Mouse (Mus musculus): ENCODE data around the gene Kcnj15. TPM values are rescaled to one million over a fixed set of nuclear protein-coding genes. Genes with fewer than 3 reads are reported as not detected.

Gene Kcnj15
- total and polyA plus RNA-seq, 3 experiments: 0.22 TPM; not detected in 2

GRCm38 (mm10) chr16:95231768-95232167, 25.6 kb upstream of the Kcnj15 start:
- TF ChIP-seq GATA2 (IDR thresholded peaks at IDR 0.05; ENCODE audit: borderline replicate concordance, low read depth, low read length) (no peak), POLR2AphosphoS5 (IDR thresholded peaks at IDR 0.05; ENCODE audit: insufficient replicate concordance, low read depth, low read length) (no peak), CTCF (IDR thresholded peaks at IDR 0.05; ENCODE audit: low read depth, low read length) (no peak), GATA1 (IDR thresholded peaks at IDR 0.05; ENCODE audit: borderline replicate concordance, low read length) (no peak), TAL1 (conservative IDR thresholded peaks at IDR 0.05; ENCODE audit: low read depth, low read length) (no peak)
- no peaks in the 10 kb centered on the region for H3K4me1 ChIP-seq (ENCODE audit: insufficient read depth, low read depth, low read length)
- peaks cover 5% of the 10 kb centered on the region; the same call in 1 of the 2 replicates for H3K27me3 ChIP-seq (ENCODE audit: insufficient read depth, low read length)
- no peaks in the 10 kb centered on the region for H3K9me3 ChIP-seq (replicated peaks)
- no peak for ATAC-seq (ENCODE audit: extremely low read depth, insufficient number of reproducible peaks, low FRiP score, poor library complexity, severe bottlenecking)
- H3K4me3 ChIP-seq (ENCODE audit: low read depth, low read length): no peak overlapping the region
- DNase-seq (ENCODE audit: low spot score): no peak
- H3K36me3 ChIP-seq (replicated peaks): no peaks in the 10 kb centered on the region

- no peak for TF ChIP-seq CTCF (IDR thresholded peaks at IDR 0.05; ENCODE audit: low read depth, low read length)
- TF ChIP-seq POLR2AphosphoS5 (IDR thresholded peaks at IDR 0.05; ENCODE audit: insufficient replicate concordance, low read depth, low read length): no peak
- TF ChIP-seq GATA2 (IDR thresholded peaks at IDR 0.05; ENCODE audit: borderline replicate concordance, low read depth, low read length): no peak
- ATAC-seq (ENCODE audit: extremely low read depth, insufficient number of reproducible peaks, low FRiP score, poor library complexity, severe bottlenecking) (no peak), DNase-seq (ENCODE audit: low spot score) (no peak)
- H3K9me3 ChIP-seq (replicated peaks): no peaks in the 10 kb centered on the region
- no peaks in the 10 kb centered on the region for H3K4me1 ChIP-seq (ENCODE audit: insufficient read depth, low read depth, low read length)
- H3K36me3 ChIP-seq (replicated peaks): no peaks in the 10 kb centered on the region
- peaks cover 3% of the 10 kb centered on the region; the same call in 1 of the 2 replicates for H3K27me3 ChIP-seq (ENCODE audit: insufficient read depth, low read length)
- no peak overlapping the region for H3K4me3 ChIP-seq (ENCODE audit: low read depth, low read length)
Observed at GRCm38 (mm10) chr16:95234891-95235548, 22.3 kb upstream of the Kcnj15 start.

GRCm38 (mm10) chr16:95239209-95239925, 18.0 kb upstream of the Kcnj15 start:
- ATAC-seq (ENCODE audit: extremely low read depth, insufficient number of reproducible peaks, low FRiP score, poor library complexity, severe bottlenecking) (no peak), DNase-seq (ENCODE audit: low spot score) (no peak)
- Histone ChIP-seq H3K36me3 (replicated peaks) (no peaks in the 10 kb centered on the region), H3K9me3 (replicated peaks) (no peaks in the 10 kb centered on the region), H3K4me1 (ENCODE audit: insufficient read depth, low read depth, low read length) (no peaks in the 10 kb centered on the region), H3K27me3 (ENCODE audit: insufficient read depth, low read length) (no peaks in the 10 kb centered on the region), H3K4me3 (ENCODE audit: low read depth, low read length) (no peak overlapping the region)
- TF ChIP-seq POLR2AphosphoS5 (IDR thresholded peaks at IDR 0.05; ENCODE audit: insufficient replicate concordance, low read depth, low read length) (no peak), CTCF (IDR thresholded peaks at IDR 0.05; ENCODE audit: low read depth, low read length) (no peak), TAL1 (conservative IDR thresholded peaks at IDR 0.05; ENCODE audit: low read depth, low read length) (no peak), GATA1 (IDR thresholded peaks at IDR 0.05; ENCODE audit: borderline replicate concordance, low read length) (no peak), GATA2 (IDR thresholded peaks at IDR 0.05; ENCODE audit: borderline replicate concordance, low read depth, low read length) (no peak)

- no peaks in the 10 kb centered on the region for H3K9me3 ChIP-seq (replicated peaks)
- no peak overlapping the region for H3K4me3 ChIP-seq (ENCODE audit: low read depth, low read length)
- TF ChIP-seq TAL1 (conservative IDR thresholded peaks at IDR 0.05; ENCODE audit: low read depth, low read length) (no peak), GATA2 (IDR thresholded peaks at IDR 0.05; ENCODE audit: borderline replicate concordance, low read depth, low read length) (no peak), GATA1 (IDR thresholded peaks at IDR 0.05; ENCODE audit: borderline replicate concordance, low read length) (no peak), POLR2AphosphoS5 (IDR thresholded peaks at IDR 0.05; ENCODE audit: insufficient replicate concordance, low read depth, low read length) (no peak), CTCF (IDR thresholded peaks at IDR 0.05; ENCODE audit: low read depth, low read length) (no peak)
- ATAC-seq (ENCODE audit: extremely low read depth, insufficient number of reproducible peaks, low FRiP score, poor library complexity, severe bottlenecking) (no peak), DNase-seq (ENCODE audit: low spot score) (no peak)
- H3K27me3 ChIP-seq (ENCODE audit: insufficient read depth, low read length): no peaks in the 10 kb centered on the region
- H3K36me3 ChIP-seq (replicated peaks): no peaks in the 10 kb centered on the region
- no peaks in the 10 kb centered on the region for H3K4me1 ChIP-seq (ENCODE audit: insufficient read depth, low read depth, low read length)
Observed at GRCm38 (mm10) chr16:95240688-95241087, 16.7 kb upstream of the Kcnj15 start.

- Histone ChIP-seq H3K9me3 (replicated peaks) (no peaks in the 10 kb centered on the region), H3K4me3 (ENCODE audit: low read depth, low read length) (no peak overlapping the region), H3K27me3 (ENCODE audit: insufficient read depth, low read length) (no peaks in the 10 kb centered on the region), H3K36me3 (replicated peaks) (no peaks in the 10 kb centered on the region), H3K4me1 (ENCODE audit: insufficient read depth, low read depth, low read length) (no peaks in the 10 kb centered on the region)
- ATAC-seq (ENCODE audit: extremely low read depth, insufficient number of reproducible peaks, low FRiP score, poor library complexity, severe bottlenecking): no peak
- no peak for DNase-seq (ENCODE audit: low spot score)
- TF ChIP-seq POLR2AphosphoS5 (IDR thresholded peaks at IDR 0.05; ENCODE audit: insufficient replicate concordance, low read depth, low read length) (no peak), CTCF (IDR thresholded peaks at IDR 0.05; ENCODE audit: low read depth, low read length) (no peak), GATA2 (IDR thresholded peaks at IDR 0.05; ENCODE audit: borderline replicate concordance, low read depth, low read length) (no peak), TAL1 (conservative IDR thresholded peaks at IDR 0.05; ENCODE audit: low read depth, low read length) (no peak), GATA1 (IDR thresholded peaks at IDR 0.05; ENCODE audit: borderline replicate concordance, low read length) (no peak)
Observed at GRCm38 (mm10) chr16:95241581-95241980, 15.8 kb upstream of the Kcnj15 start.

- no peaks in the 10 kb centered on the region for H3K4me1 ChIP-seq (ENCODE audit: insufficient read depth, low read depth, low read length)
- H3K27me3 ChIP-seq (ENCODE audit: insufficient read depth, low read length): no peaks in the 10 kb centered on the region
- no peak for TF ChIP-seq GATA1 (IDR thresholded peaks at IDR 0.05; ENCODE audit: borderline replicate concordance, low read length)
- no peak for TF ChIP-seq CTCF (IDR thresholded peaks at IDR 0.05; ENCODE audit: low read depth, low read length)
- TF ChIP-seq POLR2AphosphoS5 (IDR thresholded peaks at IDR 0.05; ENCODE audit: insufficient replicate concordance, low read depth, low read length): no peak
- TF ChIP-seq GATA2 (IDR thresholded peaks at IDR 0.05; ENCODE audit: borderline replicate concordance, low read depth, low read length): no peak
- TF ChIP-seq TAL1 (conservative IDR thresholded peaks at IDR 0.05; ENCODE audit: low read depth, low read length): no peak
- DNase-seq (ENCODE audit: low spot score) (no peak), ATAC-seq (ENCODE audit: extremely low read depth, insufficient number of reproducible peaks, low FRiP score, poor library complexity, severe bottlenecking) (no peak)
- no peaks in the 10 kb centered on the region for H3K36me3 ChIP-seq (replicated peaks)
- no peaks in the 10 kb centered on the region for H3K9me3 ChIP-seq (replicated peaks)
- no peak overlapping the region for H3K4me3 ChIP-seq (ENCODE audit: low read depth, low read length)
Observed at GRCm38 (mm10) chr16:95242114-95242513, 15.2 kb upstream of the Kcnj15 start.
